Mouse (Mus musculus) hindlimb bud, embryonic 11.5 days (tissue): ENCODE measurements around the gene Vmn1r8.
"Not testable (repeated sequence)": the region's sequence is repeated elsewhere in the genome, so short reads cannot be mapped to it uniquely, and the experiment has no call there.

ENCODE experiments used
- DNase-seq: peaks from one replicate; pipeline ENCODE4 v3.0.0-alpha.2; 2012; ENCODE audit warnings: low read depth, low spot score; ENCODE audit errors: extremely low spot score

Vmn1r8 gene

DNA sequence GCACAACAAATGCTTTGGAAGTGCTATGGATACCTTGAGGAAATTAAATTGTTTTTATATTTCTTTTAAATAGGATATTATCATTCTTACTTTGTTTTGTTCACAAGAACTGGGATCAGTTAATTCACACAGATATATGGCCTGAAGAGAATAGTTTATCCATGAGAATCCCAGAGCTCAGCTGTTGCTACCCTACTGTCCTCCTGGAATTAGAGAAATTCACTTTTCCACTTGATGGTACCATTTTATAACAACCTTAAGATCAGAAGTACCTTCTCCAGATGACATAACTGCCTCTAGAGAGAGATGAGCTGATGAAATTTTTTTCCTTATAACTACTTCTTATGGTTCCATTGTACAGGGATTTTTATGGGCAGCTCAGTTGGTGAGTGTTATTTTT, at the start of gene Vmn1r8:
Gene Vmn1r8, plus strand, starts transcription at position 301 of the 400 bp plus-strand sequence.
- no peak for DNase-seq

DNA sequence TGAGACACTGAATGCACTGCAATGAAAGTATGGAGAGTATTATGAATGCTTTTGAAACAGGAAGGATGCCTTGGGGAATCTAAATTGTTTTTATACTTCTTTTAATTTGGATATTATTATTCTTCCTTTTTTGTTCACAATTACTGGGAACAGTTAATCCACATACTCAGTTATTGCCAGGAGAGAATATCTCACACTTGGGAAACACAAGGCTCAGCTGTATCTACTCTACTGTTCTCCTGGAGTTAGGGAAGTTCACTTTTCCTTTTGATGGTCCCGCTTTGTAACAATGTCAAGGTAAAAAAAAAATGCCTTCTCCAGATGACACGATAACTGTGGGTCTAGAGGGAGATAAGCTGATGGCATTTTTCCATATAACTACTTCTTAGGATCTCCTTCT, 35.1 kb upstream of the Vmn1r8 start, which contains the start of gene Vmn1r6:
Gene Vmn1r6, plus strand, starts transcription at position 301 of the 400 bp plus-strand sequence.
- DNase-seq = no peak

DNA sequence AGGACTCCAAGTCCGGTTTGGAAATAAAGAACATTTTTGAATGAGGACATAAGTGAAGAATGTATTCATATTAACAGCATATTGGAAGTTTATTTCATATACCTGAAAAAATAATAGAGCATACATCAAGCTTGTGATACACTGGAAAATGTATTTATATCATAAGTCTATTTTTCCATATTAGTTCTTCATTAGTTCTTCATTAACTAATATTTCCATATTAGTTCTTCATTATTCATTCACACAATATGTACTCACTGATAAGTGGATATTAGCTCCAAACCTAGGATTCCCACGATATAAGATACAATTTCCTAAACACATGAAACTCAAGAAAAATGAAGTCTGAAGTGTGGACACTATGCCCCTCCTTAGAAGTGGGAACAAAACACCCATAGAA, 6.9 kb upstream of the Vmn1r8 start, which contains the start of gene Vmn1r7:
Gene Vmn1r7, minus strand, starts transcription at position 101 of the 400 bp plus-strand sequence.
- DNase-seq = not testable (repeated sequence)

DNA sequence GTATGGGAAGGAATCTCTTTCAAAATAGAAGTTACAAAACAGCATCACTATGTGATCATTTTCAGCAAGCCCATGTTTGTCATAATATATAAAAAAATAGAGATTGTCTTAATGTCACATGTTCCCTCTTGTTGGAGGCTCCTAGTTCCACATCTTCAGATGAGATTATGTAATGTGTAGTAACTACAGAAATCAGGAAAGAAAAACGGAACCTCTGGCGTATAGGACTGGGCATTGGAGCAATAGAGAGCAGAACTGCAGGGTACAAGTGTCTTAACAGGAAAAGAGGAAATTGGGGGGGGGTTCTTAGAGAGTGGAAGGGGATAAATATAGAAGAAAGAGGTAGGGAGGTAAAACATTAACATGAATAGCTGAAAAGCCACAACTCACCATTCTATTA, 2.6 kb downstream of the Vmn1r8 start:
- DNase-seq = no peak

DNA sequence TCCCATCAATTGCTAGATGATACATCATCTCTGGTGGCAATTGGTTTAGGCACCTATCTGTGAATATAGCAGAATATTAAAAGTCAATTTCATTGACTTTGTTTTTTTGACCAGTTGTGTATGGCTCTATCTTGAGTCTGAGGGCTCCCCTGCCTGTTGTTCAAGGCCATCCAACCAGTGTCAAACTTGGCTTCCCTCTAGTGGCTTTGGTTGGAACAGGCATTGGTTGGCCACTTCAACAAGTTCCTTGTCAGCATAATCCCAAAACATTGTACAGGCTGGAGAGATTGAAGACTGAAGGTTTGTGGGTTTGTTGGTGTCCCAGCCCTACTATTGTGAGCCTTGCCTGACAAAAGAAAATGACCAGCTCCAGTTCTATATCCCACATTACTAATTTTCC, 31.6 kb downstream of the Vmn1r8 start:
- no peak for DNase-seq

DNA sequence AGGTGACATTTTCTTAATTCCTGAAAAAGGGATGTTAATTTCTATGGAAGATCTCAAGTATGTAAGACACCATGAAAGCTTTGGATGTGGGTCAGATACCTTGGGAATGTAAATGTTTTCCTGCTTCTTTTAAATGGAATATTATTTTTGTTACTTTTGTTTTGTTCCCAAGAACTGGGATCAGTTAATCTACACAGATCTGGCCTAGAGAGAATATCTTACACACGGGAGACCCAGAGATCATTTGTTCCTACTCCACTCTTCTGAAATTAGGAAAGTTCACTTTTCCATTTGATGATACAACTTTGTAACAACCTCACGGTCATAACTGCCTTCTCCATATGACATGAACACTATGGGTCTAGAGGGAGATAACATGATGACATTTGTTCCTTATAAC, 34.4 kb downstream of the Vmn1r8 start, which contains the start of gene Vmn1r9:
Gene Vmn1r9, plus strand, starts transcription at position 301 of the 400 bp plus-strand sequence.
- DNase-seq = no peak
